Mouse (Mus musculus): ENCODE data around the gene Chn2.
"Not testable (repeated sequence)": the region's sequence is repeated elsewhere in the genome, so short reads cannot be mapped to it uniquely, and the experiment has no call there.

The Chn2 gene

GRCm38 (mm10) chr6:54158317-54158716 is 119.0 kb downstream of the Chn2 start:
- no peak for DNase-seq (ENCODE audit: low spot score in 2 of 2)

GRCm38 (mm10) chr6:54160677-54161076 is 121.3 kb downstream of the Chn2 start:
- no peak for DNase-seq (ENCODE audit: low spot score in 2 of 2)

GRCm38 (mm10) chr6:54161246-54161645 is 121.9 kb downstream of the Chn2 start:
- no peak for DNase-seq (ENCODE audit: low spot score in 2 of 2)

GRCm38 (mm10) chr6:54162321-54162720 is 123.0 kb downstream of the Chn2 start:
- no peak for DNase-seq (ENCODE audit: low spot score in 2 of 2)

GRCm38 (mm10) chr6:54162786-54163185 is 123.4 kb downstream of the Chn2 start:
- peak; percentile 22 to 38 for DNase-seq (ENCODE audit: low spot score in 2 of 2)

- no peak for DNase-seq (ENCODE audit: low spot score in 2 of 2)
Observed at GRCm38 (mm10) chr6:54163702-54164101, 124.3 kb downstream of the Chn2 start.

- DNase-seq (ENCODE audit: low spot score in 2 of 2), result peak; percentile 24 to 46
Observed at GRCm38 (mm10) chr6:54164777-54165176, 125.4 kb downstream of the Chn2 start.

- DNase-seq (ENCODE audit: low spot score in 2 of 2), result no peak
Observed at GRCm38 (mm10) chr6:54165246-54165645, 125.9 kb downstream of the Chn2 start.

GRCm38 (mm10) chr6:54165863-54166262 is 126.5 kb downstream of the Chn2 start:
- no peak for DNase-seq (ENCODE audit: low spot score in 2 of 2)

- DNase-seq (ENCODE audit: low spot score in 2 of 2), result no peak
Observed at GRCm38 (mm10) chr6:54166991-54167546, 127.7 kb downstream of the Chn2 start.

- DNase-seq (ENCODE audit: low spot score in 2 of 2), result no peak
Observed at GRCm38 (mm10) chr6:54170286-54170894, 131.0 kb downstream of the Chn2 start.

GRCm38 (mm10) chr6:54171385-54171784 is 132.0 kb downstream of the Chn2 start:
- no peak for DNase-seq (ENCODE audit: low spot score in 2 of 2)

- no peak for DNase-seq (ENCODE audit: low spot score in 2 of 2)
Observed at GRCm38 (mm10) chr6:54175473-54176215, 136.3 kb downstream of the Chn2 start.

- DNase-seq (ENCODE audit: low spot score in 2 of 2), result not testable (repeated sequence)
Observed at GRCm38 (mm10) chr6:54177081-54177480, 137.7 kb downstream of the Chn2 start.

GRCm38 (mm10) chr6:54179056-54179873 is 139.9 kb downstream of the Chn2 start:
- DNase-seq (ENCODE audit: low spot score in 2 of 2), result no peak

GRCm38 (mm10) chr6:54179874-54180212 is 140.5 kb downstream of the Chn2 start:
- no peak for DNase-seq (ENCODE audit: low spot score in 2 of 2)

- no peak for DNase-seq (ENCODE audit: low spot score in 2 of 2)
Observed at GRCm38 (mm10) chr6:54183825-54184578, 144.6 kb downstream of the Chn2 start.

- no peak for DNase-seq (ENCODE audit: low spot score in 2 of 2)
Observed at GRCm38 (mm10) chr6:54193631-54194305, 154.4 kb downstream of the Chn2 start.

GRCm38 (mm10) chr6:54197821-54198412 is 158.6 kb downstream of the Chn2 start:
- no peak for DNase-seq (ENCODE audit: low spot score in 2 of 2)

GRCm38 (mm10) chr6:54199516-54199915 is 160.2 kb downstream of the Chn2 start:
- DNase-seq (ENCODE audit: low spot score in 2 of 2), result no peak

All from spleen, postnatal 14 days (tissue).